Mouse (Mus musculus) kidney, adult 8-10 months (tissue): Measurements from ENCODE around the gene Adprhl1.

Experiments used
- DNase-seq, 2 experiments: peaks; one replicate each; pipeline ENCODE4 v3.0.0; 2022

Adprhl1 gene

DNA sequence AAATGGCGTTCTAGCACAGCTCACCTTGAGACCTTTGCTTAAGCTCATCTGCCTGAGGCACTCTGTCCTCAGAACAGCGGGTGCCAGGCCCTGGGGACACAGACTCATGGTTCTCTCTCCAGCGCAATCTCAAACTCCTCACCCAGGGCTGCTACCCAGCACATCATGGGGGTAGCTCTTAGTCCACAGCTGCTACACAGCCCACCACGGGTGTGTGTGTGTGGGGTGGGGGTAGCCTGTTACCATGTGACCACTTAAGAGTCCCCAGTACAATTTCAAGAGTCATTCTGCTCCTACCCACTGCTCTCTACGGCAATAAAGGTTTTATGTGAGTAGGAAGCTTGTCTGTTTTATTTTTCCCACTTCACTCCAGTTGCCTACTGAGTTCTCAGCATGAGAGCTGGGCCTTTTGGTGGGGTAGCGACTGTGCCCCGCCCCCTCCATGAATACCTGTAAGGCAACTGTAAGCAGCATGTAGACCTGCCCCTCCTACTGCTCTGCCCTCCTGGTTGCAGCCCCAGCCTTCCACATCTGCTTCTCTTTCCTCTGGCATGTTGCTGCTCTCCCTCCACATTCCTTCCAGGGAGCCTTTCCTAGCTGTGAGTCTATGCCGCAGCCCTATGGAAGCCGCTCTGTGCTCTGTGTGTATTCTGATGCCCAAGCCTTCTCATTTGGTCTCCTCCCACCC, 24.9 kb downstream of the Adprhl1 start:
- no peak for DNase-seq

DNA sequence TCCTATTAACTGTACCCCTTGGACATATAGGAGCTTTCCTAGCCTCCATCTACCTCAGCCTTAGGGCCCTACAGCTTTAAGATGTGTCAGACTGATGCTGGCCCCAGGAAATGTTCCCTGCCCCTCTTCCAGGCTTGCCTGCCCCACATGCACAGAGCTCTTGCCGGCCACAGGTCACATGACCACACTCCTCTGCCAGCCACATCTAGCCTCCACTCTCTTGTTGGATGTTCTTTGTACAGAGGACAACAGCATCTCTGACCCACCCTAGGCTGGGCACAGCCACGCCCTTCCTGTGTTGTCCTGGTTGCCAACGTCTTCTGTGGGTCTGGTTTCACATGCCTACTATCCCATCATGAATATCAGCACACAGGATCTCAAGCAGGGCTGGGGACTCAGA, 26.8 kb downstream of the Adprhl1 start:
- no peak for DNase-seq

DNA sequence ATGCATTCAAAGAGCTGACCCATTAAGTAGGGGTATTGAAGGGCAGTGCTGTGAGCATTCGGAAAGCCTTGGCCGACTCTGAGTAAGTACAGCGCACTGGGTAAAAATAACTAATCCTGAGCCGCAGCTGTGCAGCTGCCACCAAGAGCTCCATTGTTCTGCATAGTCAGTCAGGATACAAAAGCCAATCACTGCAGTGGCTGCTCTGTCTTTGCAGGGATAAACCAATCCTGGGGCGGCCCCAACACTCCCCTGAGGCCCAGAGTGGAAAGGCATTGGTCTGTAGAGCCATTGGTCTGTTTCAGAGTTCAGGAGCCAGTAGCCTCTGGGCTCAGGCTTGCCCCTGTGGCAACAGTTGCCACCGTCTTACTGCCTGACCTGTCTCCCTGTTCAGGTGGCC, 27.7 kb downstream of the Adprhl1 start:
- DNase-seq, result no peak

DNA sequence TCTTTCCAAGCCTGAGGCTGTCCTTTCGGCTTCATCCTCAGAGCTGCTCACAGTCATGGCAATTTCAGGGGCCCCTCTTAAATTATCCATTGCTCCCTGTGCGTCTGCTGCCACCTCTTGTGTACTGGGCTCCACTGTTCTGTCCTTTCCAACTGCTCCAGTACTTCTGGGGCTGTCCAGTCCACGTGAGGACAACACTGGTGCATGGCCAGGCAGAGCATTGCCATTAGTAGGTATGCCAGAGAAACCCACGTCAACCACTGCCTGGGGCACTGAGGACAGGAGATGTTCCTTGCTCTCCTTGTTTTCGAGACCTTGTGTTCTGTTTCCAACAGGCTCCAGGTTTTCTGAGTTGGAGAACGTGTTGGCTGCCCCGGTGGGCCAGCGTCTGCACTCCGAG, 29.5 kb downstream of the Adprhl1 start:
- DNase-seq, result no peak

DNA sequence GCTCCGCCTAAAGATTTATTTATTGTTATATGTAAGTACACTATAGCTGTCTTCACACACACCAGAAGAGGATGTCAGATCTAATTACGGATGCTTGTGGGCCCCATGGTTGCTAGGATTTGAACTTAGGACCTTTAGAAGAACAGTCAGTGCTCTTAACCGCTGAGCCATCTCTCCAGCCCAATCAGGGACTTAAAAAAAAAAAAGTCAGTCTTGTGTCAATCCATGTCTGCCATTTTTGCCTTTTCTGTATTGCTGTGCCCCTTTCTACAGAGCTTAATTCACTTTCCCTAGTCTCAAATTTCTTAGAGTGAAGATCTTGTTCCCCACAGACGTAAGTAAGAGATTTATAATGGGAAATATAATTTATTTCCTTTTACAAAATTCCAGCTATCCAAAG, 35.5 kb downstream of the Adprhl1 start:
- no peak for DNase-seq

DNA sequence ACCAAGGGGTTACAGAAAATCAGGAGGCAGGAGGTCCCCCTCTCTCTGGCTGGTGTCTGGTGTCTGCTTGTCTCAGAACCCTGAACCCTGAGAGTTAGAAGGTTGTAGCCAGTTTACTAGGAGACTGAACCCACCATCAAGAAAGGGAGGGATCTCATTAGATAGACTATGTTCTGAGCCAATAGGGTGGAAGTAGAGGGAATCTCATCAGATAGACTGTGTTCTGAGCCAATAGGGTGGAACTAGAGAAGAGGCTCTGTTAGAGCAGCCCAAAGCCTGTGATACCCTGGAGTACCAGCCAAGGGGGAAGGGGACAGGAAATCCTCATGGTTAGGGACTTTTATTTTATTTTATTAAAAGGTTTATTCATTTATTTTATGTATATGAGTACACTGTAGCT, 36.0 kb downstream of the Adprhl1 start:
- no peak for DNase-seq

DNA sequence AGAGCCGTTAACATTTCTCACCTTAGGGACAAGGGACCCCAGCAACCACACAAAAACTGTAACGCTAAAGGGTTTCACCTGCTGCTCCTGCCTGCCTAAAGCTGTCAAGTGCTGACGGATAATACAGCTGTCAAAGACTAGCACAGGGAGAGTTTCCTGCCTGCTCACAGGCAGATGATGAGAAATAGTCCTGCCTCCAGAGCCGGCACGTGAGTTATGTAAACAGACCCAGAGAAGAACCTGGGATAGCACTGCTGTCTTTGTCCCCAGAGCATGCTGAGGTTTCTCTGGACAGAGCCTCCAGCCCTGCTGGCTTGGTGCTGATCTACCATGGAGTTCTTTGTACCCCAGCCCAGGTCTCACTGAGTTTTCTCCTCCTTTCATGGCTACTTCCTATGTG, 36.9 kb downstream of the Adprhl1 start:
- no peak for DNase-seq

DNA sequence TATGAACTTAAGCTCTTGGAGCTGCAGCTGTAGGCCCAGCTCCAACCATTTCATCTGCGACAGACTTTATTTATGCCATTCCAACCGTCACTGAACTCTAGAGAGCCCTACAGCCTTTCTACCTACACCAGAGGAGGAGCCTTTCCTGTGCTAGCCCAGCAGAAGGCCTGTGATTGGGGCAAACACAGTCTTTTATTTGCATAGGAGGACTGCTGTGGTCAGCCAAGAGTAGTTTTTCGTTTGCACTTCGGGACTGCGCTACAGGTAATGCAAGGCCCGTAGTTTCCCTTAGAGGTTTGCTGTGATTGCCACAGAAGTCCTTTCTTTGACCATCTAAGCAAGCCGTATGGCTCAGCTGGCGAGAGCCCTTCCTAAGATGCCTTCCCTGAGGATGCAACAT, 37.6 kb downstream of the Adprhl1 start:
- DNase-seq, result no peak

DNA sequence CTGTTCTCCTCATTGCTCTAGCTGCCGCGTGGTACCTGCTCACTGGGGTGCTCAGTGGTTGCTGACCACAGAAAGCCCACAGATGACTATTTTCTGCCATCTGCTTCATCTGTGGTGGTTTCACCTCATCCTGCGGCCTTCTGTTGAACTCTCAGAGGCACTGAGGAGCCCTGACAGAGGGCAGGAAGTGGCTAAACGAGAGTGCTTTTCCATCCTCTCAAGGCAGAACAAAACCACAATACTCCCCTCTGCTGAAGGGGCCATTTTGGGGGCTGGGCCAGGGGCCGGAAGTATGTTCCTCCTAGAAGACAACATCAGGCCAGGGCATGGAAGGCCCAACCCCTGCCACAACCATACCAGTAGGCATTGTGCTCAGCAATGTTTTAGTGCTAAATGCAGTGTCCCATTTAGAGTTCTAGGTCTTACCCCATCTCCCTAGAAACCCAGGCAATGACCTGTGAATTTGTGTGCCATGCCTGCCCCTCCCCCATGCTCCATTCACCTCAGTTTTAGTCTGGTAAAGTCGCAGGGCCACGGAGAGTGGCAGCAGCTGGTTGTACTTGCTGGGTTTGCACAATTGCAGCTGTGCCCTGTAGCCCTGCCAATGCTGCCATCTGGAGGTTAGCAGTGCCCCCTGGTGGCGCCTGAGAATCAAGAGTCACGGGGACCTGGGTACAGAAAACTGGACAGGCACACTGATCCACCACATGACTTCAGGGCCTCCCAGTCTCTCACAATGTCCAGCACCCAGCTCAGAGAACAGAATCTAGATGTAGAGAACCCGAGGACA, 40.3 kb downstream of the Adprhl1 start:
- DNase-seq, result peak; percentile 87 to 92

DNA sequence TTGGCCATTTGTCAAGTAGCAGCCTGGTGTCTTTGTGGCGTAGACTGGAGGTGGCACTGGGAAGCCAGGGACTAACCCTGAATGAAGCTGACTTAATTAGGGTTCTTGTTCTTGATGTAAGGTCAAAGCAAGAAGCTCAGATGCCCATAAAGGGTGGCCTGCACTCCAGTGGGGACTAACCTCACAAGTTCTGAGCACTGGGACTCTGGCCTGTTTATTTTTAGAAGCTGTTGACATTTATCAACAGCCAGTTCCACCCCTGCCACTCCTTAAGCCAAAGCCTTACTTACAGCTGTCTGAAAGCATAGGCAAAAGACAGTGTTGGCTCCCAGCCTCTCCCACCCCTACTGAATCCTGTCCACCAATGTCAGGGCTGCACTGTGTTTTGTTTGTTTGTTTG, 44.2 kb downstream of the Adprhl1 start:
- no peak for DNase-seq

DNA sequence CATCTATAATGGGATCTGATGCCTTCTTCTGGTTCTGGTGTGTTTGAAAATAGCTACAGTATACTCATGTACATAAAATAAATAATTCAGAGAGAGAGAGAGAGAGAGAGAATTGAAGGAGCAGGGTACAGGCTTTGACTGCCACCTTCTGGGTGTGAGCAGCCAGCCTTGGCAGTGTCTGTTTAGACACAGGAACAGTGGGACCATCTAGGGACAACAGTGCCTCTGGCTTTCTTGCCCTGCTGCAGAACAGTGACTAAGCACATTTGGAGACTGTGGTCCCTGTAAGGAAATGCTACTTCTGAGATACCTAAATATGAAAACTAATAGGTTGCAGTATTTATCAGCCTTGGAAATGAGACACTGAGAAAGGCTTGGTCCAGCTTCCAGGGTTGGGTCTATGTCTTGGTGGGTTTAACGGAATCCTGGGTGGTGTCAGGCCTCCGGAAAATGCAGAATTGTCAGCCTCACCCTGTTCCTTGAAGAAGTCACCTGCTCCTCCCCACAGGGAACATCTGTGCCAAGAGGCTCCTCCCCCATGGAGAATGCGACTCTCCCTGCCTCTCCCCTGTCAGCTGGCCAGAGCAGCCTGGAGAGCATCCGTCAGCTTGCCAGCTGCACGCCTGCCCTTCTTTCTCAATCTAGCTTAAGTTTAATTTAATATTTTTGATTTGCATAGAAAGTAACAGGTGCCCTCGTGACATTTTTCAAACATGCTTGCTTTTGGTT, 45.2 kb downstream of the Adprhl1 start:
- peak in 1 of 2 experiments; percentile 46 for DNase-seq

DNA sequence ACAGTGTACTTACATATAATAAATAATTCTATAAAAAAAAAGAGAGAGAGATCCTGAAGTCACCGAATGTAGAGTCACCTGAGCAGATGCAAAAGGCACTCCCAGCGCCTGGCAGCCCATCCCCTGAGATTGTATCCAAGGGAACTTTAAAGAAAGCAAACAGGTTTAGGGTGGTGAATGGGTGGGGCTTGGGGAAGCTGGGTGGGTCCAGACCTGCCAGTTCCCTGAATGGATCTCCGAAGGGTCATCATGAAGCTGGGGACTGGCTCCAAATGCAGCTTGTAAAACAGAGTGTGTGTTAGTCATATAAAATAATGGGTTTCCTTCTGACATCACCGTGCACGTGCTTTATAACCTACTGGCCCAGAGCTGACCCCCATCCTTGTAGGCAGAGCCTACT, 47.7 kb downstream of the Adprhl1 start:
- no peak for DNase-seq

DNA sequence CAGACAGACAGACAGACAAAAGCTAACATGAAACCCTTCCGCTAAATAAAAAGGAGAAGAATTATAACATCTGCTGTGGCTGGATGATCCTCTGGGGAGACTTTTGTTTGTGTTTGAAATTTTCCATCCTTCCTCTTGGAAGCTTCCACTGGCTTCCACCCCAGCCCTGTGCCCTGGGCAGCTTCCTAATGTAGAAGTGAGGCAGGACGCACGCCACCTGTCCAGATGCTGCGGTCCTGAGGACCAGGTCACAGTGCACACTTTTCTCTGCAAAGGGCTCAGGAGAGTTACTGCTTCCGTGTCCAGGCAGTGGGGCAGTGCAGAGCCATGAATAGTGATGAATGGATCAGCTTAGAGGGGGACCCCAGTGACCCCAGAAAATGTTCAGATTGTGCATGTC, 48.7 kb downstream of the Adprhl1 start:
- DNase-seq, result no peak

DNA sequence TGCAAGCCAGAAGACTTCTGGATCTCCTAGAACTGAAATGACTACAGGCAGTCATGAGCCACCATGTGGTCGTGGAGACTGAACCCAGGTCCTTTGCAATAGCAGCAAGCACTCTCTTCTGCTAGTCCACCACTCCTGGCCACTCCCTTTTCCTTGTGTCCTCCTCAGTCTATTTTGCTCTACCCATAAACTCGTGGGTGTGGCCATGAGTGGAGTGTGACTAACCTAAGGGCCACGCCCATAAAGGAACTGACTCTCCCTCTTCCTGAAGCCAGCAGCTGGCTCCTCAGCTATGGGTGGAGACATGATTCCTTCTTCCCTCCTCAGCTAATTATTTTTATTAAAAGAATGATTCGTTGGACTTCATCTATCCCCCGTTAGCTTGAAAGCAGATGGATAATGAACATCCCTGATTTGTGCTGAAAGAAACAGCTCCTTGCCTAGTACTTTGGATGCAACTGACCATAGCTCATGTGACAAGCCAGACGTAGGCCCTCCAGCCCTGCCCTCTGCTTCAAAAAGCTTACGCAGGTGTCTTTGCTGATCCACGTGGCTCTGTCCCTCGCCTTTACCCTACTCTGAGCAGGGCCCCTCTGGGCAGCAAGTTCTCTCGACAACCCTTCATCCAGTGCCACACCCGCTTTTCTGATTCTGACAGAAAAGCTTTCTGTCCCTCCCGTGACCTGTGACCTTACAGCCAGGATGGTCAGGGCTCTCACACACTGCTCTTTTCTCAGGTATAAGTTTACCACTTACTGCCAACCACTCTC, 49.4 kb downstream of the Adprhl1 start:
- DNase-seq, result peak; percentile 37 to 46

DNA sequence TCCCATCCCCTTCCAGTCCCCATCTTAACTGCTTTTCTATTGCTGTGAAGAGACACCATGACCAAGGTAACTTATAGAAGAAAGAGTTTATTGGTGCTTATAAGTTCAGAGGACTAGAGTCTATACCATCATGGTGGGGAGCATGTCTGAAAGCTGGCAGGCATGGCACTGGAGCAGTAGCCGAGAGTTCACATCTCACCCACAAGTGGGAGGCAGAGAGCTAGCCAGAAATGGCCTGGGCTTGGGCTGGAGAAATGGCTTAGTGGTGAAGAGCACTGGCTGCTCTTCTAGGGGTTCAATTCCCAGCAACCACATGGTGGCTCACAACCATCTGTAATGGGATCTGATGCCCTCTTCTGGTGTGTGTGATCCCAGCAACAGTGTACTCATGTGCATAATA, 50.5 kb downstream of the Adprhl1 start:
- DNase-seq, result no peak

DNA sequence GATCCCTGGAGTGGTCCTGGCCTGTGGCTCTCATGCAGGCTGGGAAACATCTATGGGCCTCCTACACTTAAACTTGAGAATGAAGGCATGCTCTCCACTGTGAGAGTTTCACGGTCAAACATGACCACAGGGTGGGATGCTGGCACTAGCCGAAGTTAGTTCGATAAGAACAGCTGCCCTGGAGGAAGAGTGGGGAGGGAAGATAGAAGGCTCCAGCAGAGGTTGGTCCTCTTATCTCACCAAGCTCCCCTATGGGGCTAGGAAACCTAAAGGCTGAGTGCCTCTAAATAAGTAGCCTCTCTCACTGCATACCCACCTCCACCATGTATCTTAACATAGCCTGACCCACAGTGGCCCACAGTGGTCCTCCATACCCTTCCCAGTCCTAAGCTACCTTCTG, 51.2 kb downstream of the Adprhl1 start:
- DNase-seq, result no peak

DNA sequence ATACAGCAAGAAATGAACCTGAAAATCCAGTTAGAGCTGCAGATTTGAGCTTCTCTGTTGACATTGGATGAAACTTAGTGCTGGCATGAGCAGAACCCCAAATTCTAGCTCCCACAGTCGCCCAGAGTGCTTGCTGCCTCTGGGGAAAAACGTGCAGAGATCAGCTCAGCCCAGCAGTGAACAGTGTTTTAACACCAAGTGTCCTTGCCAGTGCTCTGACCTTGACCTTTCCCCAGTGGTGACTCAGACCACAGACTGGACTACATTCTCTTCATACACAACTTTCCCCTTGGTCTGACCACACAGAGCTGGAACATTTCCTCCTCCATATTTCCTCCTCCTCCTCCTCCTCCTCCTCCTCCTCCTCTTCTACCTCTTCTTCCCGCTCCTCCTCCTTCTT, 51.9 kb downstream of the Adprhl1 start:
- DNase-seq, result no peak

DNA sequence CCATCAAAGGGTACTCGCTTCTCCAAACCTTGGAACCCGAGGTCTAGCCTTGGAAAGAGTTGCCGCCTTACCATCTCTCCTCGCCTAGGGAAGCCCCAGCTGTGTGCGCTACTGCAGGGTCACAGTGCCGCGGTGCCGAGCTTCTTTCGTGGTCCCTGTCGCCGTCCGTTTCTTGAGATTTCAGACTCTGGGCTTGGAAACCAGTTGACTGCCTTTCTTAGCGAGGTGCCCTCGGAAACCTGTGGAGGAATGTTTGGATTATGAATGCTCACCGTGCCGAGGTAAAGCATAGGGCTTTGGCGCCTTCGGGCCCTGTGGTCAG, 53.0 kb downstream of the Adprhl1 start:
- DNase-seq, result peak in 1 of 2 experiments; percentile 31

DNA sequence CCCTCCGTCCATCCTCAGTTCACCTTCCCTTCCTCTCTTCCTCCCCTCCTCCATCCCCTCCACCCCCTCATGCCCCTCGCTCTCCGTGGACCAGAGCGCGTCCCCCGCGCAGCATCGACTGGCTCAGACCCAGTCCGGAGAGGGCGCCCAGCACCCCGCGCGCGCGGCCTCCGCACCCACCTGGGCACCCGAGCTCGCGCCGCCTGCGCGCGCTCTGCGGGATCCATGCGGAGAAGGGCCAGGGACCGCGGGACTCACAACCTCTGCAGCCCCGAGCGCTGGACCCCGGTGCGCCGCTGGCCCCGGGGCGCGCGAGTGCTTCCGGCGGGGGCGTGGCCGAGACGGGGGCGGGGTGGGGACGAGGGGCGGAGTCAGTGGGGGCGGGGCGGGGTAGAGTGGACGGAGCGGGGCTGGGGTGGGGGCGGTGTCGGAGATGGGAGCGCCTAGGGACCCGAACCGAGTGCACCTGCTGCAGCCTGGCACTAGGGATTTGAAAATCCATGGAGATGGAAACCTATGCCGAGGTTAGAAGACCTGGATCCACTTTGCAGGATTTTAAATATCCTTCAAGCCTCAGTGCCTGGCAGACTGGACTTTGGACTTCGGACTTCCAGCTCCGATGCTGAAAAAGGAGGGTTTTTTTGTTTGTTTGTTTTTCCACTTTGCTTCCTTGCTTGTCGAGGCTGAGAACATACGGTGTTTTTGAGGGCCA, 53.5 kb downstream of the Adprhl1 start, which contains the start of gene Grtp1:
Grtp1 (minus strand) TSS at position 320 of the 712 bp plus-strand sequence.
- peak; percentile 65 to 71 for DNase-seq

DNA sequence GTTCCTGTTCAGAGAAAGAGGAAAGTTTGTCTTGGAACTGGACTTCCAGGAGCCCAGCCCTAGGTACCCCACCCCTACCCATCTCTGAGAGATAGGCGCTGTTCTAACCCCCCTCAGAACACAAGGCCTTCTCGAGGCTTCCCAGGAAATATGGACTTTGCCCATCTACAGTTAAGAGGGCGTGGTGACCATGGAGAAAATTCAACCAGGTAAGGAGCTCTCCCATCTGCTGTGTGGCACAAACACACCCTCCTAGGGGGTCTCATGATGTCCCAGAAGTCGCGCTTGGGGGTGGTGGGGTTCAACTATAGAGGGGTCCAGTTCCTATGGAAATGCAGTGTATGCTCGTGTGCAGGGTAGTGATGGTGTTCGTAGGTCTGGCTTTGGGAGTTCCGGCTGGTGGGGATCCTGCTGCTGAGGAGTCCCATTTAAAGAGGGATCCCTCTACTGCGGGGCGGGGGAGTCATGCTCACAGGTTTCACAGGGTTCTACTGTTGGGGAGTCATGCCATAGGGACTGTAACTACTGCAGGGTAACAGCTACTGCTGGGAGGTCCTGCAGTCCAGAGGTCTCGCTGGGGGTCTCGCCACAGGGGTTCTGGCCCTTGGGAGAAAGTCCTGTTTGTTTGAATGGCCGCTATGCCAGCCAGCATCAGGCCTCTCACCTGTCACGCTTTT, 54.4 kb downstream of the Adprhl1 start:
- DNase-seq, result peak; percentile 68 to 72

DNA sequence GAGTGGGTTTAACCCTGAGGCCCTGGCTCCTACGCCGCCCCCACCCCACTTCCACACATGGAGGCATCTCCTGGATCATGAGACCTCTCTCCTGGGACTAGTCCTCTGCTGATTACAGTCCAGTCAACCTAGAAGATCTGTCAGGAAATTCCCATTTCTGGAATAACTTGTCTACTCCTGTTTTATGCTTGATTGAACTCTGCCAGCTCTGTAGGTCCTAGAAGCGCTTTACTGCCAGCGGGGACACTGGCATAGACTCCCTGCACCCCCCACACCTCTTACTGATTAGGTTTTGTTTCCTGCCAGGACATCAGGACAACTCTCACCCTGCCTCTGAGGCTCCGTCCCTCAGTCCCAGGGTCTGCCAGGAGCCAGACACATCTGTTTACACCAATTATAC, 56.5 kb downstream of the Adprhl1 start:
- peak in 1 of 2 experiments; percentile 48 for DNase-seq

DNA sequence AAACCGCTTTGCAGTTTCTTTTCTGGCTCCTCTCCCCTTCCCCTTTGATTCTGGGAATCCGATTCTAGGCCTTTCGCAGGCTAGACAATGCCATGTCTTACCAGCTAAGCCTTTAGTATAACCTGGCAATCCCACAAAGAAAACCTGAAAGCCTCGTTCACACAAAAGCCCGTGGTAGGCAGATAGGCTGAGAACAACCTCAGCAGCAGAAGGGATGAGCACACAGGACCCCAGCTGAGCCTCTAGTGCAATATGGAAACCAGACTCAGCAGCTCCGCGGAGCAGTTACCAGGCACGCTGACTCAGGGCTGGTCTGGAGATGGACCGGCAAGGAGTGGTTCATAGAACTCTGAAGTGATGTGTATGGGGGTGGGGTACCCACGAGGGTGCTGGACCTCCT, 59.1 kb downstream of the Adprhl1 start:
- no peak for DNase-seq
